Mouse (Mus musculus) forelimb bud, embryonic 11.5 days (tissue): ENCODE results near the gene Pde2a.

Experiments used
- DNase-seq: peaks from one replicate; pipeline ENCODE4 v3.0.0-alpha.2; 2012; ENCODE audit warnings: low read depth, low spot score

The Pde2a gene

DNA sequence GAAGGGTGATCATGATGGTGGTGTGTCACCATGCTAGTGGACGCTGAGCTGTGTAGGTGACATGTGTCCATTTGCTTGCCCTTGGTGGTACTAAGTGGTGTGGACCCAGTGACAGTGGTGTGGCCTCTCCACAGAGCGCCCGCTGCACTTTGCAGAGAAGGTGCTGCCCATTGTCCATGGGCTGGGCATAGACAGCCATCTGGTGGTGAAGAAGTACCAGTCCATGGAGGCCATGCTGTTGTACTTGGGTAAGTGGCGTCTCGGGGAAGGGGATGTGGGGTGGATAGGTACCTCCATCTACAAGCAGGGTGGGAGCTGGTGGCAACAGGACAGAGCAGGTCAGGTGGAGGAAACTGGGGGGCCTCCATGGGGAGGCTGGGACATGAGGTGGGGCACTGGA, 17.7 kb upstream of the Pde2a start:
- DNase-seq = no peak

DNA sequence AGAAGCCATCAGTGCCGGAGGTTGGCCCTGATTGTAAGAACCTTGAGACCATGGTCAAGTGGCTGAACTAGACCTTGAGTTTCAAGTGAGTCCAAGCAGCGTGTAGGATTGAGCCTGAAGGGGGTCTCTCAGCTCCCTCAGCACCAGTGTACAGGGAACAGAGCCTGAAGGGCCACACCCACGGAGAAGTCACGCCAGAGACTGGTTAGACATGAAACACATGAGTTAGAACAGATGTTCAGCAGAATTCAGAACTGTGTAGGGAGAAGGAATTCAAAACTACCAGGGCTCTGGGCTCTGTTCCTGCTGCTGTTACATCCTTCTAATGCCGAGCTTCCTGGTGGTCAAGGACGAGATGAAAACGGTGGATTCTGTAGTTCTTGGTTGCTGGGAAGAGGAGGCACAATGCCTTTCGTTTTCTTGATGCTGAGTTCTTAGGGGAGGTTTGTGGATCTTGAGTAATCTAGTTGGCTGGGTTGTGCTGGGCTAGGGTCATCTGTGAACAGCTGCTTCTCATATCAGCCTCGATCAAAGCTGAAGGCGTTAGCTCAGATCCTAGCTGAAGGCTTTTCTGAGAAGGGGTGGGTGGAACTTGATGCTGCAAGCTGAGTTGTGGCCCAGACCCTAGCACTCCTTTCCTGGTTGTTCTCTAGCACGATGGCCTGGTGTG, 11.1 kb upstream of the Pde2a start, which contains the start of gene Gm45837:
Gene Gm45837, plus strand, starts transcription at position 620 of the 670 bp plus-strand sequence.
- DNase-seq = no peak

DNA sequence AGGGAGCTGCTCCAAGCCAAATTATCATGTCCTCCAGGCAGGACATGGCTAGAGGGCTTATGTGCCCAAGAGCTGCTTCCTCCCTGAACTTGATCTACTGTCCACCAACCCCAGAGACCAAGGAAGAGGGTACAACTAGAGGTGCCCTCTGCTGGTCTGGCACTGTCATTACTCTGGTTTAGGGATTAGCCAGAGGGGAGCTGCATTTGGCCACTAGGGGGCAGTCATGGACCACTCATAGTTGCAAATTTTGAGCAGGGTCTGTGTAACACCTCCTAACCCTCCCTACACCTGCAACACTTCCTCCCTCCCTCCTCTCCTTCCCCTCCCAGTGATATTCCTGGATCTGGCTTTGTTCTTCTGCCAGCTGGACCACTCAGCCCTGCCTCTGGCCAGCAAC, 8.7 kb upstream of the Pde2a start:
- DNase-seq = peak; percentile 89

GRCm38 (mm10) chr7:101414209-101414608, 7.3 kb upstream of the Pde2a start:
- DNase-seq = no peak

DNA sequence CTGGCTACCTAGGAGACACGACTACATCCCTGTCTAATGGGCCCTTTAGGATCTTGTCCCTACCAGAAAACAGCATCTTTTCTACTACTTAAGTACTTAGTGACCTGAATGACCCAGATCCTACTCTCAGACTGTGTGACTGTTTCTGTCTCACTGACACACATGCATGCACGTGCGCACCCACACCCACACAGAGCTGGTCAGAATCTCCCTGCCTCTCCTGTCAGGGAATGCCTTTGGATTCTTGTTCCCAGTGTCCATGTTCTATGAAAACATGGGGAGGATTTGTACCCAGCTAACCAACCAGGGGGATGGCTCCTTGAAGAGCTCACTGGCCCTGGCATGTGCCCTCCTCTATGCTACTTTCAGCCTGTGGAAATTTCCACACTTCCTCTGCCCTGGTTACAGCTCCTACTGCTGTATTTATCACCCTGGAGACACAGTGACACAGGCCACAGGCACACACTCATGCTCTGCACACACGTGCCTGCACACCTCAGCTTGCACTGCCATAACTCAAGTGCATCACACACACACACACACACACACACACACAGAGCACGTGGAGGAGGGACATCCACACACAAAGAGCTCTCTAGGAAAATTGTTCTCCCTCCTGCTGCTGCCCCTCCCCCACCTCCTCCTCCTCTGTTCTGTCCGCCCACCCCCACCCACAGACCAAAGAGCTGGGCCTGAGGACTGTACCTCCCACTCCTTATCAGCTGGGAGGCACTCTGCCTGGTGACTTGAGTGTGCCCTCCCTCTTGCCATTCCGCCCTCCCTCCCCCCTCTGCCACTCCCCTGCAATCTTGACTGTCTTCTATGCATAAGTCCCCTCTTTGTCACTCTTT, 6.6 kb upstream of the Pde2a start:
- DNase-seq = no peak

DNA sequence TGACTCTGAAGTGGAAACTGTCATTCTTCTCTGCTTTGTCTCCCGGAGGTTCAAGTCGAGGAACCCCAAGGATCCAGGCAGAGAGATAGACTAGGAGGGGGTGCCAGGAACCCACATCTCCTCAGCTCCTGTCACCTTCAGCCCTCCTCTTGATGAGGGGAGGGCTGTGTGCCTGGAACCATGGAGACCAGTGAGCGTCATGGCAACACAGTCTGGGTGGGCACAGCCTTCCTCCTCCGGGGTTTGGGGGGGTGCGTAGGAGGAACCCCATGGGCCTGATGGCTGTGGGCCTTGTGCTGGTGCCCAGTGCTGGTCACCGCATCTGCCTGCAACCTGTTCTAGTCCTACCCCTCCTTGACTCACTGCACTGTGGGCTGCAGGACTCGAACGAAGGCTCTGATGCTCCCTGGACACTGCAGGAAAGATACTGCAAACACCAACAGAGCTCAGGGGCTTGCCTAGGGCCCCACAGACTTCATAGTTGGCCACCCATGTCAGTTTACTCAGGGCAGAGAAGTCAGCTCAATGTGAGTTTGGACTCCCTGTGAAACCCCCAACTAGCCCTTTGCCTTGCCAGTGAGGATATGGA, 5.9 kb upstream of the Pde2a start:
- no peak for DNase-seq

DNA sequence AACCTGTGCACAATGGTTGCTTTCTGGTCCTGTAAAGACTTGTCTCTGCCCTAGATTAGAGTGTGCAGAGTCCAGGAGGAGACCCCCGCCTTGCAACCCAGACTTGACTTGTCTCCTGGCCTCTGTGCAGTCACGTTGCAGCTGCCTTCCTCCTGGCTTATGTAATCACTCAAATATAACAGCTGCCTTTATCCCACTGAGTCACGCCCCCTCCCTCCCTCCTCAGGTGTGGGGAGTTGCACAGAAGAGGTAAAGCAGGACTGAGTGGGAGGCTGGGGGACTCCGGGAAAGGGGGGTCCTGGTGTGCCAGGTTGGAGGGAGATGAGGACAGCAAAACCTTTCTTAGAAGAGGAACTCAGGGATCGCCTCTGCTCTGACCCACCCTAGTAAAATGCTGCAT, 5.1 kb upstream of the Pde2a start:
- DNase-seq = no peak

- peak; percentile 21 for DNase-seq
These were observed 2.3 kb upstream of the Pde2a start for GRCm38 (mm10) chr7:101419013-101419770.

DNA sequence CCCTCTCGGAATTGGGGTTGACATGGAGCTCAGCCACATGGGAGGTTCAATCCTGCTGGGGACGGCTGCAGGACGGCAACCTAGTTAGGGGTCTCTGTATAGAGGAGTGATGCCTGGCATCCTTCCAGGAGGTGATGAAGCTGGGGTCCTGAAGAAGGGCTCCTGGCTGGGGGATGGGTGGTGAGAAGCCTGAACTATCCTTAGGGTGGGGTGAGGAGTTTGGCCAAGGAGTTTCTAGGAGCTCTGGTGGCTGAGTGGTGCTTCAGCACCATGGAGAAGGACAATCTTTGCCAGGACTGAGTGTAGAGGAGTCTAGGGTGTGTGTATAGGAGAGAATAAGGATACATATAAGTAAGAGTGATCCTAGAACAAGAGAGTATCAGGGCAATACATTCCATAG, 578 bp downstream of the Pde2a start:
- DNase-seq = peak; percentile 63

GRCm38 (mm10) chr7:101422646-101423045, 1.2 kb downstream of the Pde2a start:
- DNase-seq = no peak

DNA sequence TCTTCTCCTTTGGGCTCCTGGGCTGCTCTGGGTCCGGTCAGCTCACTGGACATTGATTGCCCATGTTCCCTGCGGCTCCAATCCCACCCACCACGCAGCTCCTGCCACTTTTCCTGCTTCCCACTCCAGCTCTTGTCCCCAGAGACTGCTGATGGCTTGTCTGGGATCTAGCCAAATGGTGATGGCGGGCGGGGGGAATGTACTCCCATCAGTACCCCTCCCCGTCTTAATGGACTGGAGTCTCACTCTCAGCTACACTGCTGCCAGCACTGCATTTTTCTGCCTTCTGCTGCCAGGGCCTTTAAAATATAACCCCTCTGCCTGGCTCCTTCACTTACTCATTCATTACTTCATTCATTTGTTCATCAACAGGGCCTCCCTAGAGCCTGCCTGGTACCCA, 2.5 kb downstream of the Pde2a start:
- no peak for DNase-seq

- no peak for DNase-seq
These were observed 5.2 kb downstream of the Pde2a start for GRCm38 (mm10) chr7:101426692-101427091.

DNA sequence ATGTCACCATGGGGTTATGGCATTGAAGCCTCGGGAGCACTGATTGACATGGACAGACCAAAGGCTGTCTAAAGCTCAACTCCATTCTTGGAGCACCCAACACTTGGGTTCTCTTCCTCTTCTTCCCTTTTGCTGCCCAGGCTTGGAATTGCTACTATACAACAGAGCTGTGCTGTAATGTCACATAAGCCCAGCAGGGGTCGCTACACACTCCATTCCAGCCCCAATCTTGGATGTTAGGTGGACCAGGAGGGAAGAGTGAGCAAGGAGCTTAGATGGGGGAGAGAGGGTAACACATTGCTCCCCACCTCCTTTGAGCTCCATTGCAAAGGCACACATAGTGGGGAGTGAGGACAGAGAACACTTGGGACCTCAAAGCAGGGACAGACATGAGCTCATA, 6.2 kb downstream of the Pde2a start:
- DNase-seq = peak; percentile 23

DNA sequence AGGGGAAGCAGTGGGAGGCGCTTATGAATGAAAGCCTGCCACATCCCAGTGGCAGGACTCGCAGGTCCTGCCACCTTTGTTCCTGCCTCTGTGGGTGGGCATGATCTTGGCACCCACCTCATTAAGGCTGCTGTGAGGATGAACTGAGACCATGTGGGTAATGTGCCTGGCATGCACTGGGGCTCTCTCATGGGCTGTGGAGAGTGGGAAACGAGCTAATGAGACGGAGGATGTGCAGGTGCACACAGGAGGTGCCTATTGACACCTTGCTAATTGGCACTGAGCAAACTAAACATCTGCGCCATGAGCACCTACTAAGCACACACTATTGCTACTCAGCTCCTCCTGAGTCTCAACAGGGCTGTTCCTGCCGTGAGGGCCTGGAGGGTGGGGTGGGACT, 13.5 kb downstream of the Pde2a start:
- DNase-seq = no peak

- DNase-seq = peak; percentile 69
These were observed 16.4 kb downstream of the Pde2a start for GRCm38 (mm10) chr7:101437876-101438275.

DNA sequence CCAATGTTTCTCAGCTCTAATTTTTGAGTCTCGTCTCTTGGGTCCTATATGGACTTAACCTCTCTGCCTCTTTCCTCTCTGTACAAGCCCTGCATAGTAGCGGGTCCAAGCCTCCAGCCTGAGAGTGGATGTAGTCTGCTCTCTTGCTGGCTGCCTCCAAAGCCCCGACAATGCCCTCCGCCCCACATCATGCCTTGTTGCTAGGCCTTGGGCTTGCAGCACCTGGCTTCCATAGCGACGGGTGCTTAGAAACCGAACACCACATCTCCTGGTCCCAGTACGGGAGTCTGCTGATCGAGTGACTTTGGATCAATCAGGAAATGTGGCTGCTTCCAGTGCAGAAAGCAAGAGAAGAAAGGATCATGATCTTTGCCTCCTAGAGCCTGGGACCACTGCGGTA, 21.6 kb downstream of the Pde2a start:
- no peak for DNase-seq

- DNase-seq = no peak
These were observed 22.7 kb downstream of the Pde2a start for GRCm38 (mm10) chr7:101444211-101444610.

DNA sequence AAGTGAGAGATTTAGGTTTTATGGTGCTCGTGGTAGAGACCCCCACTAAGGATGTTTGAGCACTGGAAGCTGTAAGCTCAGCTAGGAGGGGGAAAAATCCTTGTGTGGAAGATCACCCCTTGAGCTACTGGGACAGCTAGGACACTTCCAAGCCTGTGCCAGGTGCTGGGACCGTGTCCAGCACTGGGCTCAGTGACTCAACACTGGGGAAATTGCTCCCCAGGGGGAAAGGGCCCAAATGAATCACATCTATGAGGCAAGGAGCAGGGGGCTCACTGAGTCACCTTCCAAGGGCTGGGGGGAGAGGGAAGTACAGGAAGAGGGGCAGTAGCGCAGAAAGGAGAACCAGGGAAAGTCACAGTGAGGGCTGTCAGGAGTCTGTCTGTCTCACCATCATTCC, 28.4 kb downstream of the Pde2a start:
- DNase-seq = no peak

GRCm38 (mm10) chr7:101450422-101451401, 29.2 kb downstream of the Pde2a start:
- DNase-seq = peak; percentile 84

DNA sequence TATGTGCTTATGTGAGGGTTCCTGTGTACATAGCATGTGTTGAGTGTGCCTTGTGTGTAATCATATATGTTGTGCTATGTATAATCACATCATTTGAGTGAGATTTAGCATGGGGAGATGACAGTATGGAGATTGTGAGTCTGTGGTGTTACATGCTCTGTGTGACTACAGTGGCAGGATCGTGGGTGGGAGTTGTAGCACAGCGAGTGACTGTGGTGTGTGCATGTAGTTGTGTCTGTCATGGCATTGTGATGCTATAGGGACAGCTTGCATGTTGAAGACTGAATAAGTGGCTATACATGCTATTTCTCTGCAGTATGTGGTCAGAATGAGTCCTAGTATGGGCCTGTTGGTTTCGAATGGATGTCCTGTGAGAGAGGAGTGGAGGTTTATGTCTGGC, 31.2 kb downstream of the Pde2a start:
- no peak for DNase-seq

- DNase-seq = no peak
These were observed 31.8 kb downstream of the Pde2a start for GRCm38 (mm10) chr7:101453296-101453695.
